ENCODE assay signal across 8 mouse cellular contexts in the genomic region with DNA sequence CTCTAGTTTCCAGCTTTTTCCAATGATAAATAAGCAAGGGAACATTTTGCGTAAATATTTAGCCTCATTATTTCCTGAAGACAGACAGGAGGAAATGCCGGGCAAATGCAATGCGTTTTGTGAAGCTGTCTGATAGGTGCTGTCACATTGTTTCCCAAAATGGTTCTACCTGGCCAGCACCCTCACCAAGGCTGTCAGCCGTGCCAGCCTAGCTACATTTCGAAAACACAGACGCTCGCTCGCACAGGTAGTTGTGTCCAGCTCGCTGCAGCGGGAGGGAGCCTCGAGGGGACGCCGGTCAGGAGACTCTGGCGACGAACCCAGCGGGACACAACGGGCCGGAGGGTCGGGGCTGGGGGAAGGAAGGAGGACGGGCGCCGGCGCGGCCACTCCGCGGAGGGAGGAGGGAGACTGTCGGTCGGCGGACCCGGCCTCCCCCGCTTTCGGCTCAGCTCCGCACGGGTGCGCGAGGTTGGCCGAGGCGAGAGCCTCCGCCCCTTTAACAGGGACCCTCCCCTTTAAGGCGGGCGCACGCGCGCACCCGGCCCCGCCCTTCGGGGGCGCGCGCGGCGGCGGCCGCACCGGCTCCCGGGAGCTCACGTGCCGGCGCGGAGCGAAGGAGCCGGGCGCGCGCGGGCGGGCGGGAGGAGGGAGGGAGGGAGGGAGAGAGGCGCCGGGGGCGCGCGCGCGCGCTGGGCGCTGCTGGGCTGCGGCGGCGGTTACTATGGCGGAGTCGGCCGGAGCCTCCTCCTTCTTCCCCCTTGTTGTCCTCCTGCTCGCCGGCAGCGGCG. TPM values are rescaled to one million over a fixed set of nuclear protein-coding genes. Genes with fewer than 3 reads are reported as not detected.
DNase-seq lines count a peak whose midpoint lies in the region; ATAC-seq and TF ChIP-seq lines count a peak whose summit lies in the region.

A gene (plus strand): TSS at position 647 of the 791 bp plus-strand sequence.

- H3K27me3 ChIP-seq in megakaryocyte, embryonic 14.5 days (replicated peaks): no peaks in the 10 kb centered on the region

- peak; percentile 62 for TF ChIP-seq POLR2A in cortical plate, adult 2 months (IDR thresholded peaks at IDR 0.05; ENCODE audit: extremely low read depth, insufficient read depth, low read length)

- peaks cover 5% of the 10 kb centered on the region for H3K36me3 ChIP-seq in megakaryocyte, embryonic 14.5 days (replicated peaks; ENCODE audit: low read length)

- TF ChIP-seq CTCF in cortical plate, adult 2 months (IDR thresholded peaks at IDR 0.05; ENCODE audit: extremely low read depth, insufficient read depth, low read length): no peak

- H3K4me3 ChIP-seq in cortical plate, adult 2 months (ENCODE audit: insufficient read depth, low read length): peak within 1 kb of the TSS; percentile 96
- H3K4me3 ChIP-seq in megakaryocyte, embryonic 14.5 days (replicated peaks): peak within 1 kb of the TSS; percentile 95

- ATAC-seq in inflammation-experienced regulatory T-cells, adult 6 months: peak; percentile 89

- peak within 1 kb of the TSS; percentile 93 for H3K27ac ChIP-seq in cortical plate, adult 2 months (ENCODE audit: insufficient read depth, low read length)

- no peaks in the 10 kb centered on the region for H3K9me3 ChIP-seq in megakaryocyte, embryonic 14.5 days

- peak; percentile 95 to 98 for DNase-seq in adrenal gland, adult (ENCODE audit: inconsistent age in 2 of 2, low spot score in 1 of 2)
- peak; percentile 93 for DNase-seq in gastrocnemius, postnatal 25 days
- peak; percentile 71 to 87 for DNase-seq in left cerebral cortex, adult 9 months (ENCODE audit: low spot score in 2 of 2)
- DNase-seq in right cerebral cortex, adult 2 months (ENCODE audit: low spot score in 2 of 2): peak; percentile 78 to 85
- DNase-seq in urinary bladder, postnatal 10 days (ENCODE audit: low spot score): peak; percentile 60

- H3K4me1 ChIP-seq in cortical plate, adult 2 months (ENCODE audit: control insufficient read depth, insufficient read depth, low read length): peaks cover 4% of the 10 kb centered on the region
- H3K4me1 ChIP-seq in megakaryocyte, embryonic 14.5 days: peaks cover 92% of the 10 kb centered on the region

RNA-seq across cellular contexts. Expression of the gene that starts here (rescaled TPM):
- 70.5 and 73.9 TPM in 2 replicates for polyA plus RNA-seq in cortical plate, adult 2 months (2012; rRNA removed)
- 10 to 100 TPM; 23.0 to 34.4 TPM for total RNA-seq in gastrocnemius, postnatal 25 days (2021)
- 1 to 10 TPM in 2 of 3 experiments, under 1 TPM in 1; 0.53 to 4.0 (median 3.6) TPM for polyA plus RNA-seq in inflammation-experienced regulatory T-cells, adult 6 months (2017; shearing (Covaris generic))
- polyA plus RNA-seq in megakaryocyte, embryonic 14.5 days (2012; ENCODE audit: insufficient read depth, low replicate concordance): 6.1 and 8.2 TPM in 2 replicates

Comparison
In these comparisons a context has a peak if more than half of its experiments do, and no peak if none do; other contexts are left out.
1. Peak in every context shown above with its lines: DNase-seq, ATAC-seq, H3K4me3 ChIP-seq and H3K27ac ChIP-seq.